Mouse (Mus musculus): ENCODE measurements at regions not wholly inside any gene's neighbourhood (a gene's known extent, or its start where the extent isn't known, plus 50 kb on each side); places are given as distances from the start of the nearest gene placed in this dataset.
"Not testable (repeated sequence)": the region's sequence is repeated elsewhere in the genome, so short reads cannot be mapped to it uniquely, and the experiment has no call there.

DNA sequence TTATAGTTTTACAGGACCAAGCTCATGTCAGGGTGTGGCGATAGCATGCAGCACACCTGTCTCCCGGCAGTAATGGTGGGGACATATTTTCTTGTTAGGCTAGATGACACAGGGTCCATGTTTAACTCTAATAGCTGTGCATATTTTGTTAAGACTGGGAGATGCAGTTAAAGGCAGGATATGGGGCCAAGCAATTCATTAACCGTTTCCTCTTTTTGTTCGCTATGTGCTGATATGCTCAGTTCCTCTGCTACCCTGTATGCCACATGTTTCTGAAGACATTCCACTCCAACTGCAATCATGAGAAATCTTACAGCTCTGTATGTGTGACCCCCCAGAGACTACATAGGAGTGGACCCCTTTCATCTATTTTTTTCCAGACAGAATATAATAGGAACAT lies 104.0 kb upstream of the Stt3b start:
- ATAC-seq (ENCODE audit: low TSS enrichment): no peak

GRCm38 (mm10) chr9:115422786-115423185 lies 112.6 kb upstream of the Stt3b start:
- ATAC-seq (ENCODE audit: low TSS enrichment): no peak

- ATAC-seq (ENCODE audit: low TSS enrichment): no peak
These were observed 116.5 kb upstream of the Stt3b start for GRCm38 (mm10) chr9:115426682-115427081.

DNA sequence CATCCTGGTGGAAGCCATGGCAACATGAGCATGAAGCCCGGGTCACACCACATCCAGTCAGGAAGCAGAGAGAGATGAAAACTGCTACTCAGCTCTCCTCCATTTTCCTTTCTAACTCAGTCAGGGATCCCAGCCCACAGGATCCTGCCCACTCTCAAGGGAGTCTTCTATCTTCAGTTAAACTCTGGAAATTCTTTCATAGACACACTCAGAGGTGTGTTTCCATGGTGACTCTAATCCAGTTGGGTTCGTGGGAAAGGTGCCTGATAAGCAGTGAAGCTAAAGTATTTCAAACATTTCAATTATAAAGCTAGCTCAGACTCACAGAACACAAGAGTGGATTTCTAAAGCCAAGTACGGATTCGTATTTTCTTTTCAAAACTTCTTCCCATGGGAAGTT lies 120.0 kb upstream of the Stt3b start:
- peak; percentile 50; the same call in 1 of the 2 replicates for ATAC-seq (ENCODE audit: low TSS enrichment)

GRCm38 (mm10) chr9:115434696-115435095 lies 124.5 kb upstream of the Stt3b start:
- ATAC-seq (ENCODE audit: low TSS enrichment): no peak

DNA sequence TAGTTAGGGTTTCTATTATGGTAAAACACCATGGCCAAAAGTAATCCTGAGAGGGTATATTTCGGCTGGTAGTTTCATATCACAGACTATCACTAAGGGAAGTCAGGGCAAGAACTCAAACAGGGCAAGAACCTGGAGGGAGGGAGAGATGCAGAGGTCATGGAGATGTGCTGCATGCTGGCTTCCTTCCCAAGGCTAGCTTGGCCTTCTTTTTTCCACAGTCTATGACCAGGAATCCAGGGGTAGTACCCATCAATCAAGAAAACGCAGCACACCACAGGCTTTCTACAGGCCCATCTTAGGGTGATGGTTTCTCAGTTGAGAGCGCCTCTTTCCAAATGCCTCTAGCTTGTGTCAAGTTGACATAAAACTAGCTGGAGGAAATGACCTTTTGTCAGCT lies 126.1 kb upstream of the Stt3b start:
- no peak for ATAC-seq (ENCODE audit: low TSS enrichment)

DNA sequence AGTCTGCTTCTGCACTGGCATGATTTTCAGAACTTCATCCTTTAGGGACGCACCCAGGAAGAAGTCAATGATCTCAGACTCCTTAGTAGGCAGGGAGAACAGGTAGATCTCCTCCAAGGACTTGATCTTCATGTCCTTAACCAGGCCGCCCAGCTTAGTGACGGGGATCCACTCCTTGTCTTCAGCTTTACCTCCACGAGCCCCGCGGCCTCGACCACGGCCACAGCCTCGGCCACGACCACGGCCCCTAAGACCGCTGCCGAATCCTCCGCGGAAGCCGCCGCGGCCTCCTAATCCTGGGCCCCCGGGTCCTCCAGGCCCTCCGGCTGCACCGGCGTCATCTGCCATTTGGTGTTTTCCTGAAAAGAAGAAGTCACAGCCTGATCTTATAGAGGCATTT lies 128.0 kb upstream of the Stt3b start:
- ATAC-seq (ENCODE audit: low TSS enrichment): not testable (repeated sequence)

GRCm38 (mm10) chr9:115446681-115447080 lies 136.5 kb upstream of the Stt3b start:
- ATAC-seq (ENCODE audit: low TSS enrichment): no peak

DNA sequence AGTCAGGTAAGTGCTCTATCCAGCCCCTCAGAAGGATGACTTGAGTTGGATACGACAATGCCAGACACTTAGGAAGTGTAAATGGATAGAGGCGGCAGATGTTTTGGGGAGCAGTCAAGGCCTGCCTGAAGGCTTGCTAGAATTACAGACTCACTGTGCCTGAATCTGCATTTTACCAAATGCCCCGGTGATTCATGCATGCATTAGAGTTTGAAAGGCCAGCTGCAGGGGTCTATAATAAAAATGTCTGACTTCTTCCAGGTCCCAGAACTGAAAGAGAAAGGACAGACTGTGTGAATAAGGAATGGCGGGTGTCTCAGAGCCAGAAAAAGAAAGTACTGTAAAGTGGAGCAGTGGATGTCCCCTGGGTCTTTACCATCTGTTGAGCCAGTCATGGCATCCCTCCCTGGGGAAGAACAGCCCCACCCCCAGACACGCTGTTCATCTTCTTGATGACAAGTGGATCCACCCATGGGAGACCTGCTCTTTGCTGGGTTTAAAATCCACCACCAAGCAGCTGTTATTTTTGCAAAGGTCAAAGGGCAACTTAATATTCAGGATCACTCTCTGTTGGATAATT lies 140.6 kb upstream of the Stt3b start:
- no peak for ATAC-seq (ENCODE audit: low TSS enrichment)

DNA sequence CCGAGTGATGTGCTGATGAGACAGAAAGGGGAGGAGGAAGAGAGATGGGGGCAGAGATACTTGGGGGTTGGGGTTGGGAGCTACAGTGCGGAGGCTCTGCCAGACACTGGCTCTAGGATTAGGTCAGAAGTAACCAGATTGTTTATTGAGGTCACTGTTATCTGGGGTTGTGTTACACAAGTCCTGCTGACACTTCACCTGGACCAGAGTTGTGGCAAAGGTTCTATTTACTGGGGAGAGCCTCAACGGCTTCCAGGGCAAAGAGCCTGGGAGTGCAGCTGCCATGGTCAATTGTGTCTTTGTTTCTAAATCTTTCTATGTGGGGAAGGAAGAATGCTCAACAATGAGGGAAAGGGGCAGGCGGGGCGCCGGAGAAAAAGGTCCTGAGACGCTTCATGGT lies 144.6 kb upstream of the Stt3b start:
- ATAC-seq (ENCODE audit: low TSS enrichment): no peak

- ATAC-seq (ENCODE audit: low TSS enrichment): no peak
These were observed 145.9 kb upstream of the Stt3b start for GRCm38 (mm10) chr9:115456121-115456520.

- no peak for ATAC-seq (ENCODE audit: low TSS enrichment)
These were observed 146.4 kb upstream of the Stt3b start for GRCm38 (mm10) chr9:115456638-115457037.

- no peak for ATAC-seq (ENCODE audit: low TSS enrichment)
These were observed 147.9 kb upstream of the Stt3b start for GRCm38 (mm10) chr9:115457889-115458710.

DNA sequence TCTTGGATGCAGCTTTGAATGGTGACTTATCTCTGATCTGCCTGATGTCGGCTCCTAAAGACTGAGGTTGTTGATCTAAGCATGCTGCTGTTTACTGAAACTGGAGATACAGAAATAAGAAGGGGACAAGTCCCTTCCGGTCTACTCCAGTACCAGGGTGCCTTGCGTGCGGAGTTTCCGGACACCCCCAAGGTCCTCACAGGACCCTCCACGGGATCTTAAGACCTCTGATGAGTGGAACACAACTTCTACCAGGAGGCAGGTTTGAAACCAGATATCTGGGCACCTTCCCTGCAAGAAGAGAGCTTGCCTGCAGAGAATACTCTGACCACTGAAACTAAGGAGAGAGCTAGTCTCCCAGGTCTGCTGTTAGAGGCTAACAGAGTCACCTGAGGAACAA lies 148.9 kb upstream of the Stt3b start:
- ATAC-seq (ENCODE audit: low TSS enrichment): not testable (repeated sequence)

DNA sequence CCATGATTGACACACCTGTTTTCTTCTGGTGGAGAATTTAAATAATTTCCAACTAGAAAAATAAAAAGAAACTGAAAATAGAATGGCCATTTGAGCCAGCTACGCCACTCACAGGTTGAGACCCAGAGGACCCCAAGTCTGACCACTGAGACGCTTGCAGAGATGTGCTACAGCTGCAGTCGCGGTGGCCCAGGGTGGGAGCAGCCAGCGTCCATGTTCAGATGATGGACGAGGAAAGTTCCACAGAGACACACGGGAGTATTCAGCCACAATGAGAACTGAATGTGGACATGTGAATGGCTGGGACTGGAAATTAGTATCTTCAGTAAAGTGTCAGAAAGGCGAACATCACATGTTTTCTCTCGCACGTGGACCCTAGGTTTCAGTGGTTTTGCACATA lies 155.1 kb upstream of the Stt3b start:
- ATAC-seq (ENCODE audit: low TSS enrichment): no peak

GRCm38 (mm10) chr9:115468641-115469040 lies 158.4 kb upstream of the Stt3b start:
- no peak for ATAC-seq (ENCODE audit: low TSS enrichment)

DNA sequence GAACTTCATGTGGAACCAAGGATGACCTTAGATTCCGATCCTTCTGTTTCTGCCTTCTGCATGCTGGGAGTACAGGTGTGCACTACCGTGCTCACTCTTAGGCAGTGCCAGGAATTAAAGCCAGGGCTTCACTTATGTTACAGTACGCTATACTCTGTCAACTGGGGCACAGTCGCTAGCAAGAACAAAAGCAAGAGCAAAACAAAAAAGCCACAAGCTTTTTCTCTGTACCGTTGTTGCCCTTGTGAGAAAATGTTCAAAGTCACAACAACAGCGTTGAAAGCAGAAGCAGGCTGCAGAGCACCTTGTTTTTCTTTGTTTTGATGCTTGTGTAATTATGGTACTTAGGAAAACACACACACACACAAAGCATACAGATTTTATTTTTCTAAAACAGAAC lies 161.4 kb upstream of the Stt3b start:
- ATAC-seq (ENCODE audit: low TSS enrichment): no peak

- no peak for ATAC-seq (ENCODE audit: low TSS enrichment)
These were observed 162.8 kb upstream of the Stt3b start for GRCm38 (mm10) chr9:115473037-115473436.

GRCm38 (mm10) chr9:115473847-115474246 lies 163.6 kb upstream of the Stt3b start:
- no peak for ATAC-seq (ENCODE audit: low TSS enrichment)

DNA sequence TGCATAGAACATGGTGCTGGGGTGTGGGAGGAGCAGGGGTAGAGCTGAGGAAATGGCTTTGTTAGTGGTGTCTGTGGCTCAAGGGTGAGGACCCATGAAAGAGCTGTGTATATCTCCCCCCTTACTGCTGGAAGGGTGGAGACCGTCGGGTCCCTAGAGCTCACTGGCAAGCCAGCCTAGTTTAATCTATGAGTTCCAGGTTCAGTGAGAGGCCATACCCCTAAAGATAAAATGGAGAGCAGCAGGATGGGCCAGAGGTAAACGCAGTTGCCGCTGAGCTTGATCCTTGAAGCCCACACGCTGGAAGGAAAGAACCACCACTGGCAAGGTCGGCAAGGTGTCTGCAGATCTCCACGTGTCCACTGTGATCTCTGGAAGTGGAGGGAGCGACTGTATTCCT lies 164.1 kb upstream of the Stt3b start:
- ATAC-seq (ENCODE audit: low TSS enrichment): no peak

GRCm38 (mm10) chr9:115476205-115476604 lies 166.0 kb upstream of the Stt3b start:
- ATAC-seq (ENCODE audit: low TSS enrichment): no peak

- no peak for ATAC-seq (ENCODE audit: low TSS enrichment)
These were observed 167.5 kb upstream of the Stt3b start for GRCm38 (mm10) chr9:115477556-115478220.

GRCm38 (mm10) chr9:115478946-115479345 lies 168.7 kb upstream of the Stt3b start:
- no peak for ATAC-seq (ENCODE audit: low TSS enrichment)

All from frontal cortex, adult (tissue).